Mouse (Mus musculus) hindbrain, embryonic 16.5 days (tissue): ENCODE measurements around the gene Clcf1. TPM values are rescaled to one million over a fixed set of nuclear protein-coding genes. Genes with fewer than 3 reads are reported as not detected.

Experiments used
- ATAC-seq: fragments of 200-750 bp; cut with Nextera tagmentation; 2 replicates; pipeline ENCODE4 v1.8.0; 2017; ENCODE audit warnings: moderate TSS enrichment, moderate library complexity
- H3K27ac ChIP-seq: fragments of 300-500 bp; sonication (generic); 2 replicates; pipeline ENCODE4 v1.5.1; 2014; ENCODE audit warnings: low read depth, mild to moderate bottlenecking, control low read depth, low read length, moderate library complexity
- H3K27me3 ChIP-seq: fragments of 300-500 bp; sonication (generic); replicated peaks from 2 replicates; pipeline ENCODE4 v1.6.1; 2014; ENCODE audit warnings: low read length; ENCODE audit not compliant: control insufficient read depth, insufficient read depth
- H3K36me3 ChIP-seq: fragments of 300-500 bp; sonication (generic); 2 replicates; pipeline ENCODE4 v1.6.1; 2014; ENCODE audit warnings: mild to moderate bottlenecking, low read length, moderate library complexity, mixed read lengths; ENCODE audit not compliant: control insufficient read depth, insufficient read depth
- H3K4me1 ChIP-seq: fragments of 300-500 bp; sonication (generic); 2 replicates; pipeline ENCODE4 v1.6.1; 2014; ENCODE audit warnings: low read depth, low read length; ENCODE audit not compliant: control insufficient read depth, insufficient read depth
- H3K4me2 ChIP-seq: fragments of 300-500 bp; sonication (generic); 2 replicates; pipeline ENCODE4 v1.6.1; 2014; ENCODE audit warnings: mild to moderate bottlenecking, low read length, control low read depth, moderate library complexity
- H3K4me3 ChIP-seq: fragments of 300-500 bp; sonication (generic); 2 replicates; pipeline ENCODE4 v1.5.1; 2014; ENCODE audit warnings: mild to moderate bottlenecking, low read length, control low read depth, moderate library complexity
- H3K9ac ChIP-seq: fragments of 300-500 bp; sonication (generic); 2 replicates; pipeline ENCODE4 v1.6.1; 2014; ENCODE audit warnings: low read depth, mild to moderate bottlenecking, control low read depth, low read length, moderate library complexity
- H3K9me3 ChIP-seq: fragments of 300-500 bp; sonication (generic); 2 replicates; pipeline ENCODE4 v1.6.1; 2014; ENCODE audit warnings: mild to moderate bottlenecking, low read length, moderate library complexity; ENCODE audit not compliant: control insufficient read depth
- WGBS: fragments of 180-500 bp; shearing (Covaris S2); extraction: QIAGEN DNeasy Blood & Tissue Kit; methylation state at CpG from one replicate; pipeline ENCODE4 v1.1.7; 2014; 5-methylcytosine and 5-hydroxymethylcytosine counted together
- polyA plus RNA-seq: library from polyadenylated mRNA; unstranded; fragments of >200 nt; fragmentation: Nextera tagmentation; extraction: Ambion mirVana; gene quantifications from 2 replicates; pipeline ENCODE4 v1.2.1, GENCODE M21; 2015

Clcf1 gene
- polyA plus RNA-seq, 1 experiment from 2014 or later, result 1.0 TPM

- WGBS, result 9% methylated on average over 9 of the region's 9 CpGs
- H3K4me1 ChIP-seq, result peaks cover 20% of the 10 kb centered on the region
- H3K27me3 ChIP-seq, result peaks cover 28% of the 10 kb centered on the region
- no peaks in the 10 kb centered on the region for H3K36me3 ChIP-seq
- H3K27ac ChIP-seq, result no peak overlapping the region
- H3K9ac ChIP-seq, result no peak overlapping the region
- peak overlapping the region; percentile 92 for H3K4me2 ChIP-seq
- no peaks in the 10 kb centered on the region for H3K9me3 ChIP-seq
- H3K4me3 ChIP-seq, result no peak overlapping the region; the same call in 1 of the 2 replicates
- ATAC-seq, result no peak
Measured at GRCm38 (mm10) chr19:4213524-4213974, 489 bp upstream of the Clcf1 start.

DNA sequence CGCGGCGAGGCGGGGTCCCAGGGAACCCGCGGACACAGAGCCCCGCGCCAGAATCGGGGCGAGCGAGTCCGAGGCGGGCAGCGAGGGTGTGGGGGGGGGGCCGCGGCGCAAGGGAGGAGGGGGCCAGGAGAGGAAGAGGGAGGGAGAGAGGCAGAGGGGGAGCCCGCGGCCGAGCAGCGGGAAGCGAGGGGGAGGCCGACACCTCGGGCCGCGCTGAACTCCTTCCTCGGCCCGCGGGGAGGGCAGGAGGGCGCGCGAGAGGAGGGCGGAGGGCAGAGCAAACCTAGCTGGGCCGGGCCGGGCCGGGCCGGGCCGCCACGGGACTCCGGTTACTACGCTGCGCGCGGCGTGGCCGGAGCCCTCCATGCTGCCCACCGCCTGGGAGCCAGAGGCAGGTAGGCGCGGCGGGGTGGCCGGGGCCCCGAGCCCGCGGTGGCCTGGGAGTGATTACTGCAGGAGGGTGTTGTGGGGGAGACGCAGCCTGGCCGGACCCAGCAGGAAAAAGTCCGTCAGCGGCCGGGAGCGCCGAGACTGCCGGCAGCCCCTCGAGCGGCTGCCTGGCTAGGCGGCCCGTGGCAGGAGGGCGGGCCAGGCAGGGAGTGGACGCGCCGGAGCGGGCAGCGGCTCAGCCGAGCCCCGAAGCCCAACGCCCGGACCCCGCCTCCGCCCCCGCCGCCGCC, 873 bp downstream of the Clcf1 start:
- H3K9ac ChIP-seq, result peak overlapping the region; percentile 73
- ATAC-seq, result 0 out of 2 replicates have a peak, but pooled peaks have one; percentile 35
- H3K36me3 ChIP-seq, result no peaks in the 10 kb centered on the region
- peaks cover 28% of the 10 kb centered on the region for H3K27me3 ChIP-seq
- peak overlapping the region; percentile 15; the same call in 1 of the 2 replicates for H3K27ac ChIP-seq
- under 1% methylated on average over 14 of the region's 81 CpGs for WGBS
- peak overlapping the region; percentile 54 for H3K4me3 ChIP-seq
- no peaks in the 10 kb centered on the region for H3K9me3 ChIP-seq
- H3K4me1 ChIP-seq, result peaks cover 20% of the 10 kb centered on the region
- peak overlapping the region; percentile 92 for H3K4me2 ChIP-seq

DNA sequence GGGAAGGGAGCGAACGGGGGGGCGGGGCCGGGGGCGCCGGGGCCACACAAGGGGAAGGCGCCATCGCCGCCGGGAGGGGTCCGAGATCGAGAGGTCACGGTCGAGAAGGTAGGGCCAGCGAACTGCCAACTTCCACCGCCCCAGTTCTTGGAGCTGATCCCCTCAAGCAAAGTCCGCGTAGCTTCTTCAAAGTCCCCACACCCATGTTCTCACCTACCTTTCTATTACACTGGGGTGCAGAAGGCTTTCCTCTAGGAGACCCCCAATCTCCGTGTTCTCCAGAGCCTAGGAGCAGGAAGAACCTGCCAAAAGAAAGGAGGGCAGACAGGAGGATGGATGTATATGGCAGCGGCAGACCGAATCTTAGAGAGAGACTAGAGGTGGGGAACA, 1.4 kb downstream of the Clcf1 start:
- H3K27ac ChIP-seq, result no peak overlapping the region

DNA sequence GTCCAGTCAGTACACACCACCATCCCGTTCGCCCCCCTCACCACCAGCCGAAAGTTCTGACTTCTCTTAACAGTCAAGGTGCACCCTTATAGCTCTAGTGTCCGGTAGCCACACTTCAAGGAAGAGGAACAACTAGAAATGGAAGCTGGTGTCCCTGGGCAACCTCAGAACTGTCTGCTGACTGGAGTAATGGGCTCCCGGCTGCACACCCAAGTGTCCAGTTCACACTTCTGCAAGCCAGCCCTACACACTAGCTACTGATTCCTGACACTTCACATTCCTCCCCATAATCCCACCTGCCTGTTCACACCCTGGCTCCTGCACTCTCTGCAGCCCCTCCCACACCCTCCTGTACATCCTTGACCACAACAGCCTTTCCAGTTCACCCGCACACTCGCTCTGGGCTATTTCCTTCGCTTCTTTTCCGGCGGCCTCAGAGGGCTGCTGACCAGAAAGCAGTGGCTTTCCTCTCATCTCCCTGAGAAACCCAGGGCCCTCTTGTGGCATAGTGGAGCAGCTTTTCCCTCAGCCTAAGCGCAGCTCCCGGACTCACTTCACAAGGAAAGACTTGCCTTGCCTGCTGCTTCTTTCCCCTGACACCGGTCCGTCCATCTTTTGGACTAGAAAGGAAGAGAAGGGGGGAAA, 2.1 kb downstream of the Clcf1 start:
- ATAC-seq, result no peak
- no peaks in the 10 kb centered on the region for H3K9me3 ChIP-seq
- H3K36me3 ChIP-seq, result no peaks in the 10 kb centered on the region
- H3K4me1 ChIP-seq, result peaks cover 32% of the 10 kb centered on the region
- H3K9ac ChIP-seq, result no peak overlapping the region
- no peak overlapping the region for H3K4me3 ChIP-seq
- H3K4me2 ChIP-seq, result peak overlapping the region; percentile 18; the same call in 1 of the 2 replicates
- peaks cover 28% of the 10 kb centered on the region for H3K27me3 ChIP-seq
- H3K27ac ChIP-seq, result no peak overlapping the region
- WGBS, result 18% methylated on average over 14 of the region's 14 CpGs

More for the DNA sequence above, 1.4 kb downstream of the Clcf1 start:
- WGBS, result 1% methylated on average over 16 of the region's 21 CpGs
- no peaks in the 10 kb centered on the region for H3K9me3 ChIP-seq
- ATAC-seq, result no peak
- peaks cover 28% of the 10 kb centered on the region for H3K27me3 ChIP-seq
- H3K9ac ChIP-seq, result peak overlapping the region; percentile 73
- no peaks in the 10 kb centered on the region for H3K36me3 ChIP-seq
- peak overlapping the region; percentile 54 for H3K4me3 ChIP-seq
- H3K4me2 ChIP-seq, result peak overlapping the region; percentile 92
- H3K4me1 ChIP-seq, result peaks cover 25% of the 10 kb centered on the region

DNA sequence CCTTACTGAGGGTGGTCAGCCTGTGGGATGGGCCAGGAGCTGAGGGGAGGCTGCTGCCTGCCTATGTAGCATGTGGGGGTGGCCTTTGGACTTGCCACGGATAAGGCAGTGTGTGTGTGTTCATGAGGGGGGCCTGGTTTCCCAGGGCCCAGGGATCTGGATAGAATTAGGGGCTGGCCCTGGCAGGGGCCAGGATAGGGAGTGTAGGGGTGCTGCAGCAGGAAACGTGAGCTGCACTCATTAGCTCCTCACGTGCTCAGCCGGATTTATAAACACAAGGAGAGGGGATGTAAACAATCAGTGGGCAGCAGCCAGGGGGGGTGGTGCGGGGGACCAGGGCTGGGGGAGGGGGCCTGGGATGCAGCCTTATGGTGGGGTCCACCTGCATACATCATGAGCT, 3.1 kb downstream of the Clcf1 start:
- Histone ChIP-seq H3K27me3 (peaks cover 21% of the 10 kb centered on the region), H3K4me1 (peaks cover 32% of the 10 kb centered on the region)
- WGBS, result 22% methylated on average over 5 of the region's 5 CpGs

DNA sequence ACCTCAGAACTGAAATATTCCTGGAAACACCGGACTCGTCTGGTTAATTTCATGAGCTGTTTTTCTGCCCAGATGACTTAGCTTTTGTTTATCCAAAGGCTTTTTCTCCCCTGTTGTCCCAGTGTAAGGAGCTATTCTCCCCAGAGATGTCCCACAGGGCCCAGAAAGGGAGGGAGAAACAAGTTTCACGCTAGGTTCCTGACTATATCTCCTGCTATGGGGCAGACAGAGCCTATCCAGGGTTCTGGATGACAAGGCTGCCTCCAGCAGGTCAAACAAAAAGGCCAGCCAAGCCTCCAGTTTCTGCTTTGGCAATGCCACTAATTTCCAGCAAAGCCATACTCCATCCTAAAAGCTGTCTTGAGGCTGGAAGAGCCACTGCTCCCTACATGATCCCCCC, 3.8 kb downstream of the Clcf1 start:
- Histone ChIP-seq H3K9me3 (no peaks in the 10 kb centered on the region), H3K9ac (no peak overlapping the region), H3K4me3 (no peak overlapping the region), H3K36me3 (no peaks in the 10 kb centered on the region), H3K27me3 (peaks cover 19% of the 10 kb centered on the region), H3K27ac (no peak overlapping the region), H3K4me1 (peaks cover 36% of the 10 kb centered on the region), H3K4me2 (no peak overlapping the region)
- 46% methylated on average over 3 of the region's 3 CpGs for WGBS
- no peak for ATAC-seq

More for the DNA sequence above, 3.1 kb downstream of the Clcf1 start:
- H3K27ac ChIP-seq, result no peak overlapping the region
- no peak overlapping the region for H3K4me3 ChIP-seq
- no peak overlapping the region for H3K9ac ChIP-seq
- no peak for ATAC-seq
- H3K4me2 ChIP-seq, result no peak overlapping the region
- H3K9me3 ChIP-seq, result no peaks in the 10 kb centered on the region
- H3K36me3 ChIP-seq, result no peaks in the 10 kb centered on the region

- no peak overlapping the region for H3K27ac ChIP-seq
- ATAC-seq, result no peak
- 95% methylated on average over 11 of the region's 11 CpGs for WGBS
- no peaks in the 10 kb centered on the region for H3K9me3 ChIP-seq
- H3K36me3 ChIP-seq, result no peaks in the 10 kb centered on the region
- H3K4me3 ChIP-seq, result no peak overlapping the region
- H3K9ac ChIP-seq, result no peak overlapping the region
- H3K4me2 ChIP-seq, result no peak overlapping the region
- peaks cover 36% of the 10 kb centered on the region for H3K4me1 ChIP-seq
- H3K27me3 ChIP-seq, result peaks cover 18% of the 10 kb centered on the region
Measured at GRCm38 (mm10) chr19:4218293-4218692, 4.3 kb downstream of the Clcf1 start.

- peaks cover 35% of the 10 kb centered on the region for H3K4me1 ChIP-seq
- H3K27me3 ChIP-seq, result peaks cover 15% of the 10 kb centered on the region
- H3K27ac ChIP-seq, result no peak overlapping the region
- no peak overlapping the region for H3K4me2 ChIP-seq
- H3K9ac ChIP-seq, result no peak overlapping the region
- WGBS, result 81% methylated on average over 1 of the region's 1 CpGs
- no peaks in the 10 kb centered on the region for H3K36me3 ChIP-seq
- H3K4me3 ChIP-seq, result no peak overlapping the region
- no peaks in the 10 kb centered on the region for H3K9me3 ChIP-seq
- ATAC-seq, result no peak
Measured at GRCm38 (mm10) chr19:4218784-4219183, 4.7 kb downstream of the Clcf1 start.

- Histone ChIP-seq H3K4me3 (no peak overlapping the region), H3K9me3 (no peaks in the 10 kb centered on the region), H3K4me2 (no peak overlapping the region), H3K9ac (no peak overlapping the region), H3K36me3 (no peaks in the 10 kb centered on the region), H3K4me1 (peaks cover 24% of the 10 kb centered on the region), H3K27me3 (peaks cover 10% of the 10 kb centered on the region), H3K27ac (no peak overlapping the region)
- ATAC-seq, result no peak
- 71% methylated on average over 6 of the region's 6 CpGs for WGBS
Measured at GRCm38 (mm10) chr19:4219943-4220342, 5.9 kb downstream of the Clcf1 start.
